Mouse (Mus musculus): ENCODE data around the gene Rd3l. TPM values are rescaled to one million over a fixed set of nuclear protein-coding genes. Genes with fewer than 3 reads are reported as not detected.

Gene Rd3l
- polyA plus RNA-seq, 1 experiment from 2014 or later, result not detected

DNA sequence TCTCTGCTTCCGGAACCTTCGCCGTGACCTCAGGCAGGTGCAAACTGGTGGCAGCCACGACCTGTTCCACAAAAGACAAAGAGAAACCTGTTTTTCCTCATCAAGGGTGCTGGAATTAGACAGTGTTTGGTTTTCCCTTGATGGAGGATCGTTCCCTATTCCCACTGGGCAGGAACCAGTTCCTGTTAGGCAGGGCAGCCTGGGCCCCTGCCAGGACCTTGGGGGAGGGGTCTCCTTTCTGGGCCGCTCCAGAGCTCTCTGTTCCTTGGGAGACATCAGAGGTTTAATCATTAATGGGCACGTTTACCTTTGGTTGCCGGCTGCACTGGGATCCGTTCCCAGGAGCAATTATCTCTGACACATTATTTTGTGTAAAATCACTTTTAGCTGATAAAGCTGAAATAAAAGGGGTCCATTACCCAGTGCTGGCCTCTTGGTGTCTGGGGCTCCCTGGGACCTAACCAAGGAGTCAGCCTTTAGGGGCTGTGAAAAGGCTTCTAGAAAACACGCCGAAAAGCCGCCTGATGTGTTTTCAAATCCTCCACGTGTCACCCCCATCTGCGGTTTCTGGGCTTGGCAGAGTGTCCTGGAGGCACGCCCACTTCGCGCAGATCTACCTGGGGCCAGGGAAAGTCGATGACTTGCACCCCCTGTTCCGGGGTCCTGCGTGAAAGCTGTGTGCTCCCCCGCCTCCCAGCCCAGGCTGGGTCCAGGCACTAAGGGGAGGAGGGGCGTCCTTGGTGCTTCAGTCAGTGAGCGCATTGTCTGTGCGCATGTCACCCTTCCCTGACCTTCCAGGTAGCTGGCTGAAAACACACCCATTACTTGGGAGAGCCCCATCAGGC, 44.2 kb downstream of the Rd3l start:
- peak overlapping the region; percentile 92 for H3K27ac ChIP-seq

DNA sequence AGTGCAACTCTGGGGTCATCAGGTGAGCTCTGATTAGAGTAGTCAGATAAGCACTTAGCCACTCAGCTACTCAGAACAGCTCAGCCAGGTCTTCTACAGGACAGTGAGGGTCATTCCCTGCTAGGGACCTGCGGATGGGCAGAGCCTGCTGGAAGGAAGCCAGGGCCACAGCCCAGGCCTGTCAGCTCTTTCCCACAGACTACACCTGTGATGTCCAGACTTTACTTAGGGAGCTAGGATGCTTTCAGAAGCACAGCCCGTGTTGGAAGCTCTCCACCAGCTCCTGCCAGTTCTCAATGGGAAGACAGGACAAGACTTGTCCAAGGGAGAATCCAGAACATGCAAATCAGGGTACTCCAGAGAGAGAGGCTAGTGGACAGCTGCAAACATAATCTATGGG, 47.1 kb downstream of the Rd3l start:
- Histone ChIP-seq H3K4me3 (no peak overlapping the region), H3K9me3 (no peaks in the 10 kb centered on the region), H3K27me3 (no peaks in the 10 kb centered on the region), H3K9ac (no peak overlapping the region), H3K27ac (peak overlapping the region; percentile 77), H3K36me3 (no peaks in the 10 kb centered on the region), H3K4me1 (peaks cover 68% of the 10 kb centered on the region), H3K4me2 (peak overlapping the region; percentile 1; the same call in 1 of the 2 replicates)
- ATAC-seq (ENCODE audit: borderline replicate concordance, extremely low read depth, low FRiP score, low TSS enrichment), result no peak
- WGBS, result 38% methylated on average over 2 of the region's 2 CpGs

More for the DNA sequence above, 44.2 kb downstream of the Rd3l start:
- ATAC-seq (ENCODE audit: borderline replicate concordance, extremely low read depth, low FRiP score, low TSS enrichment), result peak; percentile 77
- peaks cover 70% of the 10 kb centered on the region for H3K4me1 ChIP-seq
- H3K4me2 ChIP-seq, result peak overlapping the region; percentile 40
- 0 out of 2 replicates have a peak overlapping the region, but pooled peaks have one; percentile 6 for H3K9ac ChIP-seq
- no peaks in the 10 kb centered on the region for H3K27me3 ChIP-seq
- no peaks in the 10 kb centered on the region for H3K9me3 ChIP-seq
- 27% methylated on average over 24 of the region's 24 CpGs for WGBS
- no peaks in the 10 kb centered on the region for H3K36me3 ChIP-seq
- H3K4me3 ChIP-seq, result no peak overlapping the region

DNA sequence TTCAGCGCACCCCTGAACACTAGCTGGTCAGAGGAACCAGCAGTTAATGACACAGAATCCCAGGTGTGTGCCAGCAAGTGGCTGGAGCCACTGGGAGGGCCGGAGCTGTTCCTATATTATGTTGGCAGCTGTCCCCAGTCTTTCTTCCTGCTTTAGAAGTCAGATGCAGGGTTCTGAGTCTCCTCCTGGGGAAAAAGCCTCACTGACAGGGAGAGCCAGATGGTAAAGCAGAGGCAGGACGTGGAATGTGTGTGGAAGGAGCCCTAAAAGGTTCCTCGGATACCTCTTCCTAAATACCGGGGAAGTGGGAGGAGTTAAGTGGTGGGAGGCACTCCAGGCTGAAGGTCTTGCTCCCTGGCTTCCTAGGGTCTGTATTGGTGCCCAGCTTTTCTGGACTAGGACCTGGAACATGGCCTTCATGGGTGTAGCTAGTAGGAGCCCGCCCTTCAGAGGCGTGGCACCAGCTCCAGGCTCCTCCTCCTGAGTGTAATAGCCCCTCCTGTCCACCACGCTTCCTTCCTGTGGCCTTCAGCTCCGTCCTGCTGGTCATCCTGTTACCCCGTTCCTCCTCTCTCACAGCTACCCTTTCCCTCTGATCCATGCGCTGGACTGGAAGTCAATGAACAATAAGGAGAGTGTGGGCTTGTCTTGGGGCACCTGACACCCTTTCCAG, 47.9 kb downstream of the Rd3l start:
- WGBS, result 45% methylated on average over 11 of the region's 11 CpGs
- no peaks in the 10 kb centered on the region for H3K36me3 ChIP-seq
- no peaks in the 10 kb centered on the region for H3K9me3 ChIP-seq
- peaks cover 66% of the 10 kb centered on the region for H3K4me1 ChIP-seq
- no peaks in the 10 kb centered on the region for H3K27me3 ChIP-seq
- no peak overlapping the region for H3K9ac ChIP-seq
- peak; percentile 40; the same call in 1 of the 2 replicates for ATAC-seq (ENCODE audit: borderline replicate concordance, extremely low read depth, low FRiP score, low TSS enrichment)
- peak overlapping the region; percentile 1; the same call in 1 of the 2 replicates for H3K4me2 ChIP-seq
- H3K27ac ChIP-seq, result peak overlapping the region; percentile 77
- H3K4me3 ChIP-seq, result no peak overlapping the region

- peak overlapping the region; percentile 77 for H3K27ac ChIP-seq
- no peak overlapping the region for H3K9ac ChIP-seq
- H3K4me1 ChIP-seq, result peaks cover 66% of the 10 kb centered on the region
- no peaks in the 10 kb centered on the region for H3K9me3 ChIP-seq
- H3K36me3 ChIP-seq, result no peaks in the 10 kb centered on the region
- no peak overlapping the region for H3K4me3 ChIP-seq
- 43% methylated on average over 3 of the region's 3 CpGs for WGBS
- H3K4me2 ChIP-seq, result no peak overlapping the region
- no peaks in the 10 kb centered on the region for H3K27me3 ChIP-seq
- ATAC-seq (ENCODE audit: borderline replicate concordance, extremely low read depth, low FRiP score, low TSS enrichment), result no peak
These were observed 48.6 kb downstream of the Rd3l start for GRCm38 (mm10) chr12:111932513-111932912.

DNA sequence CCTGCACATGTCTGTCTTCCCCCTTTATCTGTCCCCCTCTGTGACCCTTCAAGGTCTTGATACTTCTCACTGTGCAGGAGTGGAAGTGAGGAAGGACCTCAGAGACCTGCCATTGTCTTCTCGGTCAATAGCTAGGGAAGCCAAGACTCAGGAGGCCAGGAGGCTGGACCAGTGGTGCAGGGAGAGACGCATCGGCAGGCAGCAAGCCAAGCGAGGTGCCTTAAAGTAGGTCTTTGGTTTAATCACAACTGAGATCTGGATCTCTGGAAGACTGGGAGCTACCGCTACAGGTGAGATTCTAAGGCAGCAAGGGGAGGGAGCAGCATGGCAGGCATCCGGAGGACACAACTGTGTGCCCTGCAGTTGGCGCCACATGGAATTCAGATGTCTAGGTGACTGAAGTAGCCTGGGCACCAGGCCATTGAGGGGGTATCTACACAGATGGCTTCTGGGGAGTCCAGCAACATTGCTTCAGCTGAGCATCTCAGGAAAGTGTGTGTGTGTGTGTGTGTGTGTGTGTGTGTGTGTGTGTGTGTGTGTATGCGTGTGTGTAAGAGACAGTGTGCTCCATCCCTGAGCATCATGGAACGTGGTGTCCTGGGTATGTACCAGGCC, 49.6 kb downstream of the Rd3l start:
- no peak overlapping the region for H3K9ac ChIP-seq

More for the DNA sequence above, 49.6 kb downstream of the Rd3l start:
- no peak overlapping the region for H3K4me3 ChIP-seq
- no peak for ATAC-seq (ENCODE audit: borderline replicate concordance, extremely low read depth, low FRiP score, low TSS enrichment)
- no peak overlapping the region for H3K4me2 ChIP-seq
- no peaks in the 10 kb centered on the region for H3K36me3 ChIP-seq
- peak overlapping the region; percentile 77 for H3K27ac ChIP-seq
- H3K27me3 ChIP-seq, result no peaks in the 10 kb centered on the region
- peaks cover 66% of the 10 kb centered on the region for H3K4me1 ChIP-seq
- WGBS, result 83% methylated on average over 9 of the region's 9 CpGs
- H3K9me3 ChIP-seq, result no peaks in the 10 kb centered on the region

Other genes starting within 250 kb of the Rd3l start
- 89.8 and 95.9 TPM in 2 replicates for gene Klc1, start 222.5 kb downstream of the Rd3l start, polyA plus RNA-seq (2015; fragmentation: Nextera tagmentation; extraction: Ambion mirVana)
- 7.9 and 8.7 TPM in 2 replicates for gene Xrcc3, start 167.4 kb downstream of the Rd3l start, polyA plus RNA-seq (2015; fragmentation: Nextera tagmentation; extraction: Ambion mirVana)
- 108 and 113 TPM in 2 replicates for gene Zfyve21, start 167.1 kb downstream of the Rd3l start, polyA plus RNA-seq (2015; fragmentation: Nextera tagmentation; extraction: Ambion mirVana)
- 23.1 and 25.6 TPM in 2 replicates for gene Ppp1r13b, start 73.2 kb downstream of the Rd3l start, polyA plus RNA-seq (2015; fragmentation: Nextera tagmentation; extraction: Ambion mirVana)
- 634 and 662 TPM in 2 replicates for gene Atp5mpl, start 14.3 kb downstream of the Rd3l start, polyA plus RNA-seq (2015; fragmentation: Nextera tagmentation; extraction: Ambion mirVana)
- gene Tdrd9, start 9.8 kb downstream of the Rd3l start, polyA plus RNA-seq (2015; fragmentation: Nextera tagmentation; extraction: Ambion mirVana), result 0.06 TPM in 1 of 2 replicates, not detected in the other
- gene Aspg, start 125.4 kb upstream of the Rd3l start, polyA plus RNA-seq (2015; fragmentation: Nextera tagmentation; extraction: Ambion mirVana), result 1.7 and 3.4 TPM in 2 replicates
- gene Kif26a, start 164.9 kb upstream of the Rd3l start, polyA plus RNA-seq (2015; fragmentation: Nextera tagmentation; extraction: Ambion mirVana), result 3.0 and 3.2 TPM in 2 replicates

All from lung, embryonic 15.5 days (tissue).